Mouse (Mus musculus) megakaryocyte, adult 5-6 weeks (primary cell): Measurements from ENCODE around the gene Vamp1. TPM values are rescaled to one million over a fixed set of nuclear protein-coding genes. Genes with fewer than 3 reads are reported as not detected.

Experiments
- ATAC-seq: 2 replicates; pipeline ENCODE4 v1.8.0; 2016; ENCODE audit warnings: mild to moderate bottlenecking, inconsistent platforms; ENCODE audit not compliant: poor library complexity, severe bottlenecking
- total RNA-seq, 2 experiments: library from RNA; stranded (forward) in 1 of 2; stranded (reverse) in 1 of 2; fragments of 153-499, 151-499 nt in 1 of 2; fragments of 221-1000, 200-1000 nt in 1 of 2; gene quantifications; 2 replicates each; pipeline versions ENCODE4 v1.2.3 to v1.2.4; 2015 to 2017

Gene Vamp1
- total RNA-seq (2015) (12.6 and 13.9 TPM in 2 replicates), total RNA-seq (2017) (7.9 and 8.9 TPM in 2 replicates)

GRCm38 (mm10) chr6:125215148-125215954 lies at the start of gene Vamp1:
Vamp1 (plus strand) TSS chr6:125215551.
- ATAC-seq = peak; percentile 88

GRCm38 (mm10) chr6:125166051-125166751 lies 49.1 kb upstream of the Vamp1 start, which contains the start of gene Gapdh:
Gapdh (minus strand) TSS chr6:125166467.
- ATAC-seq = peak; percentile 11; the same call in 1 of the 2 replicates

- no peak for ATAC-seq
These were observed 48.3 kb upstream of the Vamp1 start for GRCm38 (mm10) chr6:125166861-125167650.

DNA sequence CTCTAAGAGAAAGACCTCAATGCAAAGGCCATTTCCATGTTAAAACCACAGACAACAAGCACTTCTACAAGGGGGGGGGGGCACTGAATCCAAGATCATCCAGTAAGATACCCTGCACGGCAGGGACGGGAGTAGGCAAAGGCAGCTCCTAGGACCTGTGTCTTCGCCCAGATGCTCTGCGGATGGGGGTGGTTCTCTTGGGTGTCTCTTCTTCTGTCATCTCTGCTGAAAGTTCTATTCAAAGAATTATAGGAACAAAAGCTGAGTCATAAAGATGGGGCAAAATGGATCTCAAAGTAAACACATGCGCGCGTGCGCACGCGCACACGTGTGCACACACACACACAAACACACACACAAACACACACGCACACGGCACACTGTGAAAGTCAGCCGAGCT lies 47.3 kb upstream of the Vamp1 start:
- ATAC-seq = no peak

DNA sequence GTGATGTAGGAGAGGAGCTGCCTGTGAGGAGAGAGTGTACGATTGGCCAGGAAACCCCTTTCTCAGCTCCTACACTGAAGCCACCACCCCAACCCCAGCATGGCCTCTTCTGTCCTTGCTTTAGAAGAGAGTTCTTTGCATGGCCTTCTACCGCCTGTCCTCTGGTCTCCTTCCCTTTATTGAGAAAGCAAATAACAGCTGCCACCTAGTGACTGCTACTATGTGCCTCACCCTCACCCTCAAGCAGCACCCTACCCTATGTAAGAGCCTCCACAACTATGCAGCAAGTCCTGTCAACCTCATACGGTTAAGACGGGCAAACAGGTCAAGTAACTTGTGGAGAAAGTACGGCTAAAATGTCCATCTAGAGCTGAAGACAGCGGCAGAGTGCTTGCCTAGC lies 45.2 kb upstream of the Vamp1 start:
- no peak for ATAC-seq

DNA sequence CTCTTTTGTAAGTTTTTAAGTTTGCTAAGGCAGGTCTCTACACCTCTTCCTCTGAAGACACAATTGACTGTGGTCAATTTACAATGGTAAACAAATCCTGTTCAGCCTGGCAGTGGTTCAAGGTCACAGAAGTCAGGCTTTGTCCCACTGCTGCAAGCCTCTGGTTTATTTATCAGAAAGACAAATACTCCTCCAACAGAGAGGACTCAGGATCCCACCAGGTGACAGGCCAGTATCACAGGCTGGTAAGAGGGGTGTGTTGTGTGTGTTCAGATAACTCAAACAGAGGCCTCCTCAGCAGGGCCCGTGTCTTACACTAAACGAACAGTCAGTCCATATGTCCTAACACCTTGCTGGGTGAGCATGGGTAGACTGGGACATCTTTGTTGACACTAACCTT lies 42.9 kb upstream of the Vamp1 start:
- no peak for ATAC-seq

- ATAC-seq = no peak
These were observed 42.1 kb upstream of the Vamp1 start for GRCm38 (mm10) chr6:125173256-125173655.

DNA sequence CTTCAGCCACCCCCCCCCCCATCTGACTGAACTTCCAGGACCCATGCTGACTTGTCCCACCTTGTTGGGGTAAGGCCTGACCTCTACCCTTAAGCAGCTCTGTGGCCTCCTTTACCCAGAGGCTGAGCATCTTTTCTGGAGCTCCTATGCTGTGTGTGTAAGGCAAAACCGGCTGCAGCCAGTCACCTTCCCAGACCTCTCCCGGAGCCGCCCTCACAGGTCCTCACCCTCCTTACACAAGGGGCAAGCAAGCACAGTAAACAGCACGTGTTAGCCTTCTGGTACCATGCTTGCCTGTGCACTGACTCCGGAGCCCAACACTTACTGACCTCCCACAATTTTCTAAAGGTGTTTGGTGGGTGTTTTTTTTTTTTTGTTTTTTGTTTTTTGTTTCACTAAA lies 39.9 kb upstream of the Vamp1 start:
- no peak for ATAC-seq

DNA sequence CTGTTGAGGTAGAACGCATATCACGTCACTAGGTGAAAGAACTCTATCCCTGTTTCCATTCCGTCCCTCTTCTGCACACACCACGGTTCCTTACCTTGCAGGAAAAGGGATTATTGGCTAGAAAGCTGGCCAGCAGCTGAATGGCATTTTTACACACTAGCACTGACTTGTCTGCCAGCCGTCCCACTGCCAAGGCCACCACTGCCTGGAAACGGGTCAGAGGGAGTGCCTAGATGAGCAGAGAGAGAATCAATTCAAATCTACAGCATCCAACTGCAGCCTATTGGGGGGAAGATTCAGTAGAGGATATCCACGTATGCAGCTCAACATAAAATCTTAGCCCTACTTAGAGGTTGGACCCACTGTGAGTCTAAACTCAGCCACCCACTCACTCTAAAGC lies 35.8 kb upstream of the Vamp1 start:
- no peak for ATAC-seq

DNA sequence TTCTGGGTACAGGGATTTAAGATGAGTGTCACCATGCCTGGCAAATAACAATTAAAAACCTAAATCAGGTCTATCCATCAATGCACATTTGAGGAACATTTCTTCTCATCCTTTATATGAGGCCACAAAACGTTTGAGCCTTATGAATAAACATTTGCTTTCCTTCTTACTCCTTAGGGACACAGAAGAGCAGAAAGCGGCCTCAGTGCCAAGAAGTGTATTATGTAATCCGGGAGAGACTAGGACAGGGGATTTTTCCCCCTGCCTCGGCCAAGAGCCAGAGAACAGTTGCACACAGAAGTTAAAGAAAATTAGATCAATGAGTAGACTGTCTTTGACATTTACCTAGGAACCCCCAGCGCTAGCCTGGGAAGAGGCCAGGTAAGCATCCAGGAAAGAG lies 33.2 kb upstream of the Vamp1 start:
- ATAC-seq = no peak

DNA sequence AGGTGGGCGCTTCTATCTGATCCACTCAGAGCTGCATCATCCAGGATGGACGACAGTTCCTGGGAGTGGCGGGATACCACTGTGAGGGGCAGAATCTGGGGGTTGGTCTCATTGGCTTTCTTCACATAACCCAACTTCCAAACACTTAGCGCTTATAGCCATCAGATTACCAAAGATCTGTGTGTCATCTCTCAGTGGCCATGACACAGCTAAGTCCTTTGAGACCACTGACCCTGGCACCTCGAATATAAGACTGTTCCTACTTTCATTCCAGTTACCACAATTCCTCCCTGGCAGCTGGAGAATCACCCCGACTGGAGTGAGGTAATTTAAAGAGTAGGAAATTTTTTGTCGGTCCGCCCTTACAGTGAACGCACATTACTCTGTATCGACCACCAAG lies 29.1 kb upstream of the Vamp1 start:
- no peak for ATAC-seq

DNA sequence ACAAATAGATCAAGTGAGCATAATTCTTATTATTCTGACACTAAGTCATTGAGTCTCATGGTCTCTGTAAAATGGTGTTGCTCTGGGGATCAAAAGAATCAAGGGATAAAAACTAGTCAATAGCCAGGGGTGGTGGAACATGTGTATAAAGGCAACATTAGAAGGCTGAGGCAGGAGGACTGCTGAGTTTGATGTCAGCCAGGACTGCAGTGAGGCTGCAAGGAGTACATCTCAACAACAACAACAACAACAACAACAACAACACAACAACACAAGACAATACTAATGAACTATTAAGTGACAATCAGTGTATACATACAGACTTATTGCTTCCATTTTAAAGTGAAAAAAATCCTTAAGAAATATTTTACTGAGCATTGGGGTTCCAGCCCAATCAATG lies 24.5 kb upstream of the Vamp1 start:
- no peak for ATAC-seq

GRCm38 (mm10) chr6:125191332-125192015 lies 23.9 kb upstream of the Vamp1 start, which contains the start of the genes Ncapd2 and Mrpl51:
Ncapd2 (minus strand) TSS chr6:125191701.
Mrpl51 (plus strand) TSS chr6:125191801.
- peak; percentile 94 for ATAC-seq

GRCm38 (mm10) chr6:125192016-125192714 lies 23.2 kb upstream of the Vamp1 start:
- peak; percentile 80 for ATAC-seq

DNA sequence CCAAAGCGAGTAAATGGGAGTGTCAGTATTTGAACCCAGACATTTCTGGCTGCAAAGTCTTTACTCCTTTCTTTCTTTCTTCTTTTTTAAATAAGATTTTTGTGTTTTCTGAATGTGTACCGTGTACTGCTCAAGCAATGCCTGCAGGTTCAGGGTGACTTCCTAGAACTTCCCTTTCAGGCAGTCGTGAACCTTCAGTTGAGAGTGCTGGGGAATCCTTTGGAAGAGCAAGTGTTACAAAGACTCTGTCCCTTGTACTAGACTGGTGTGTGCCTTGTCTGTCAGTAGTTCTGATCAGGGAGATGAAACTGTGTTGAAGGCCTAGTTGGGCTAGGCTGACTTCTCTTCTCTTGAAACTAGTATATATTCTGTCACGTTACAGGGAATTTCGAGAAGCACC lies 22.5 kb upstream of the Vamp1 start:
- ATAC-seq = no peak

- ATAC-seq = no peak
These were observed 22.0 kb upstream of the Vamp1 start for GRCm38 (mm10) chr6:125193390-125193789.

DNA sequence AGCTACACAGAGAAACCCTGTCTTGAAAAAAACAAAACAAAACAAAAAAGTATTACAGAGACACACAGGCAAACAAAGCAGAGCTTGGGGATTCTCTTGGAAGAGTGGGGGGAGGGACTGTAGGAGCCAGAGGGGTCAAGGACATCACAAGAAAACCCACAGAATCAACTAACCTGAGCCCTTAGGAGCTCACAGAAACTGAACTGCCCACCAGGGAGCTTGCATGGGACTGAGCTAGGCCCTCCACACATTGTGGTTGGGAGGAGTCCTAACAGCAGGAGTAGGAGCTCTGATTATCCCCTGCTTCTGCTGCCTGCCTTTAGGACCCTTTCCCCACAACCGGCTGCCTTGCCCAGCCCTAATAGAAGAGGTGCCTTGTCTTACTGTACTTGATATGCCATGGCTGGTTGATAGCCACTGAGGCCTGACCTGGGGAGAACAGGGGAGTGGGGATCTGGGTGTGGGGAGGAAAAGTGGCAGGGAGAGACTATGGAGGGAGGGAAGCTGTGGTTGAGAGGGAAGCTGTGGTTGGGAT lies 19.7 kb upstream of the Vamp1 start:
- no peak for ATAC-seq

DNA sequence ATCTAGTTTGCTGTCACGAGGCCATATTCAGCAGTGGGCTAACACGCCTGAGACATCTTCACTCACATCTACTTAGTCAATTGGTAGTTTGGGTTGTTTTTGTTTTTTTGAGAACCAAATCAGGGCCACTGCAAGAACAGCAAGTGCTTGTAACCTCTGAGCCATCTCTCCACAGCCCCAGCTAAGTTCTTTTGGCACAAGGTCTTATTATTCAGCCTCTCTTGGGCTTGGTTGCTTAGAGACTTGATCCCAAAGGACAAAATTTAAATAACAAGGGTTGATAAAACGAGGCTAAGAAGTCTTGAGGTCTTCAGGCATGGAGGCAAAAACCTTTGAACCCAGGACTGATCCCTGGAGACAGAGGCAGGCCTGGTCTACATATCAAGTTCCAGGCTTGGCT lies 19.1 kb upstream of the Vamp1 start:
- no peak for ATAC-seq

- no peak for ATAC-seq
These were observed 18.2 kb upstream of the Vamp1 start for GRCm38 (mm10) chr6:125197166-125197565.

GRCm38 (mm10) chr6:125210436-125210835 lies 4.9 kb upstream of the Vamp1 start:
- ATAC-seq = no peak
